Mouse (Mus musculus): Measurements from ENCODE around the gene 5730455P16Rik. TPM values are rescaled to one million over a fixed set of nuclear protein-coding genes. Genes with fewer than 3 reads are reported as not detected.

Gene 5730455P16Rik
- polyA plus RNA-seq (2014; fragmentation: Illumina TruSeq; extraction: RNeasy Lipid Tissue Mini Kit (QIAGEN cat#74804)) = 37.2 TPM

GRCm38 (mm10) chr11:80377712-80378451 lies at the start of gene 5730455P16Rik:
TSS of gene 5730455P16Rik (minus strand) at chr11:80378034.

DNA sequence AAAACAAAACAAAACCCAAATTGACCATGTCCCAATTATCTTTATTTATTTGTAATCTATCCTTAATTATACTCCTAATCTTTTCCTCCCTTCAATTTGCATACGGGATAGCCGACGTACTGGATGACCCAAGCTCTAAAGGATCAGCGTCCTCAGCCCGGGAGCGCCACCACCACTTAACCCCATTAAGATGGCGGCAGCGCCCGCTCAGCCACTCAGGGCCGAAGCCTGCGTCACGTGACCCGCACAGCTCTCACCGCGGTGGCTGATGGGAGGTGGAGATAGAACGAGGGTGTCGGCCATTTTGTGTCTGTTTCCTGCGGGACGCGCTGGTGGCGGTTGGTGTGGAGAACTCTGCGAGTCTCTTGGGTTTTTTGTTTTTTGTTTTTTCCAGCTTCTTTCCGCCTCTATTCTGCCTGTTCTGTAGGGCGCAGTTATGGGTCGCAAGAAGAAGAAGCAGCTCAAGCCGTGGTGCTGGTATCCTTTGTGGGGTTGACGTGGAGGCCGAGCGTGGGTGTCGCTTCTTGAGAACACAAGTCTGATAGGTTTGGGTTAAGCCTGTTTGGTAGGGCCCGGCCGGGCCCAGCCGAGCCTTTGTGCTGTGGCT lies 5.3 kb upstream of the 5730455P16Rik start, which contains the start of gene Zfp207:
Gene Zfp207 (plus strand): TSS at position 261 of the 607 bp plus-strand sequence.

Other genes with a start within 250 kb of the 5730455P16Rik start
- 17.9 TPM for gene Tefm, start 235.9 kb downstream of the 5730455P16Rik start, polyA plus RNA-seq (2014; fragmentation: Illumina TruSeq; extraction: RNeasy Lipid Tissue Mini Kit (QIAGEN cat#74804))
- 1.4 TPM for gene Adap2, start 223.9 kb downstream of the 5730455P16Rik start, polyA plus RNA-seq (2014; fragmentation: Illumina TruSeq; extraction: RNeasy Lipid Tissue Mini Kit (QIAGEN cat#74804))
- 8.0 TPM for gene Rnf135, start 194.2 kb downstream of the 5730455P16Rik start, polyA plus RNA-seq (2014; fragmentation: Illumina TruSeq; extraction: RNeasy Lipid Tissue Mini Kit (QIAGEN cat#74804))
- 116 TPM for gene Rhot1, start 169.0 kb downstream of the 5730455P16Rik start, polyA plus RNA-seq (2014; fragmentation: Illumina TruSeq; extraction: RNeasy Lipid Tissue Mini Kit (QIAGEN cat#74804))
- gene Rhbdl3, start 77.1 kb downstream of the 5730455P16Rik start, polyA plus RNA-seq (2014; fragmentation: Illumina TruSeq; extraction: RNeasy Lipid Tissue Mini Kit (QIAGEN cat#74804)) = 1.5 TPM
- 435 TPM for gene Zfp207, start 5.2 kb upstream of the 5730455P16Rik start, polyA plus RNA-seq (2014; fragmentation: Illumina TruSeq; extraction: RNeasy Lipid Tissue Mini Kit (QIAGEN cat#74804))
- 84.9 TPM for gene Psmd11, start 50.6 kb upstream of the 5730455P16Rik start, polyA plus RNA-seq (2014; fragmentation: Illumina TruSeq; extraction: RNeasy Lipid Tissue Mini Kit (QIAGEN cat#74804))
- 2.0 TPM for gene Cdk5r1, start 99.0 kb upstream of the 5730455P16Rik start, polyA plus RNA-seq (2014; fragmentation: Illumina TruSeq; extraction: RNeasy Lipid Tissue Mini Kit (QIAGEN cat#74804))

Measured in ovary, adult 10 weeks (tissue).